Mouse (Mus musculus): ENCODE results near the gene Cdk2ap2.

Gene Cdk2ap2

GRCm38 (mm10) chr19:4135229-4135962 is 38.4 kb downstream of the Cdk2ap2 start:
- in situ Hi-C loops (cut with MboI, MseI) = loop anchor here (5.0 kb wide), 1 partner anchor 78 kb away; the partner anchor contains the start of gene Gstp3

GRCm38 (mm10) chr19:4135963-4136345 is 39.0 kb downstream of the Cdk2ap2 start:
- in situ Hi-C loops (cut with MboI, MseI) = loop anchor here (5.0 kb wide), 1 partner anchor 79 kb away; the partner anchor contains the start of gene Gstp3

- in situ Hi-C loops (cut with MboI, MseI) = loop anchor here (5.0 kb wide), 1 partner anchor 79 kb away; the partner anchor contains the start of gene Gstp3
These were observed 39.5 kb downstream of the Cdk2ap2 start for GRCm38 (mm10) chr19:4136463-4136862.

DNA sequence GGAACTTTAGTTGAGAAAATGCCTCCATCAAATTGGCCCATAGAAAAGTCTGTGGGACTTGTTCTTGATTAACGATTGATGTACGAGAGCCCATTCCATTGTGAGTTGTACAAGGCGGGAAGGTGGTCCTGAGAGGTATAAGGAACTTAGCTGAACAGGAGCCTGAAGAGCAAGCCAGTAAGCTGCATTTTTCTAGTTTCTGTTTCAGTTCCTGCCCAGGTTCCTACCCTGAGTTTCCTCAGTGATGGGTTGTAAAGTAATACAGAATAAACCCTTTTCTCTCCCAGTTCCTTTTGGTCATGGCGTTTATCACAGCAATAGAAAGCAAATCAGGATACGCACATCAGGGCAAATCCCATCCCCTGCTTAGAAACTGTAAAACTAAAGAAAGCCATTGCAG is 40.9 kb downstream of the Cdk2ap2 start:
- in situ Hi-C loops (cut with MboI, MseI) = loop anchor here (5.0 kb wide), 1 partner anchor 81 kb away; the partner anchor contains the start of gene Gstp3

DNA sequence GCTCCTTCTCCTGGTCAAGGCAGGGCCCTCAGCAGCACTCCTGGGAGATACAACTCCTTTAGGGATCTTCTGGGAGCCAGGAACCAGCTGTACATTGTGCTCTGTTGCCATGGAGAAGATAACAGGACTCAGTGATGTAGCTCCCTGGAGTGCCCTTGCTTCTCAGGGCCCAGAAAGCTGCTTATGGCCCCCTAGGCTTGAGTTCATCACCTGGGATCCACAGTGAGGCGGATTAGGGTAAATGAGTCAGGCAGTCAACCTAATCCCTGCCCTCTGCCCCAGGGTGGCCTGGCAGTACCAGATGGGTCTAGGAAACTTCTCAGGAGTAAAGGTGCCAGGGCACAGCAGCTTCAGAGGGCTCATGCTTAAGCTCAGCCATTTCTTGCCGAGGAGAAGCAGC is 42.5 kb downstream of the Cdk2ap2 start, which contains the start of gene Gpr152:
TSS of gene Gpr152 (plus strand) at position 342 of the 400 bp plus-strand sequence.
- in situ Hi-C loops (cut with MboI, MseI) = loop anchor here (5.0 kb wide), 1 partner anchor 82 kb away; the partner anchor contains the start of gene Gstp3

DNA sequence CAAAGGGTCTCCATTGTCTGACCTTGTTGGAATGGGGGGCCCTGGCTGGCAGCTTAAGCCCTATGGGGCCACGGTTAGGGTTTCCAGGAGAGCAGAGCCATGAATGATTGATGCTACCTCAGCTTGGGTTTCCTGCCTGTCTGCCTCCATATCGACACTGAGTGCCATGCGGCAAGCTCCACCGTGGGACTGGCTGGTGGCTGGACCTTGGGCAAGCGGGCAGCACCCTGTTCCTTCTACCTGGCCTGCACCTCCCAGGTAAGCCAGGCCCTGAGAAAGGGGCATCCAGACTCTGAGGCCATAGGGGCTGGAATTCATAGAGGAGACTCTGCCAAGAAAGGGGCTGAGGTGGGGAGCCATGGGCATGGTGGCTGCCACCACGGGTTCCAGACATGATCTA is 43.2 kb downstream of the Cdk2ap2 start:
- in situ Hi-C loops (cut with MboI, MseI) = loop anchor here (5.0 kb wide), 1 partner anchor 43 kb away; the partner anchor contains the start of genes Cdk2ap2 and Pitpnm1

- in situ Hi-C loops (cut with MboI, MseI) = loop anchor here (5.0 kb wide), 1 partner anchor 45 kb away; the partner anchor contains the start of genes Cdk2ap2 and Pitpnm1
These were observed 45.6 kb downstream of the Cdk2ap2 start for GRCm38 (mm10) chr19:4142416-4143173.

- in situ Hi-C loops (cut with MboI, MseI) = loop anchor here (5.0 kb wide), 1 partner anchor 47 kb away; the partner anchor contains the start of genes Cdk2ap2 and Pitpnm1
These were observed 46.8 kb downstream of the Cdk2ap2 start, which contains the start of gene Cabp4 for GRCm38 (mm10) chr19:4143759-4144268. TSS of gene Cabp4 (minus strand) at chr19:4144033.

- in situ Hi-C loops (cut with MboI, MseI) = loop anchor here (5.0 kb wide), 1 partner anchor 48 kb away; the partner anchor contains the start of genes Cdk2ap2 and Pitpnm1
These were observed 47.8 kb downstream of the Cdk2ap2 start for GRCm38 (mm10) chr19:4144550-4145498.

DNA sequence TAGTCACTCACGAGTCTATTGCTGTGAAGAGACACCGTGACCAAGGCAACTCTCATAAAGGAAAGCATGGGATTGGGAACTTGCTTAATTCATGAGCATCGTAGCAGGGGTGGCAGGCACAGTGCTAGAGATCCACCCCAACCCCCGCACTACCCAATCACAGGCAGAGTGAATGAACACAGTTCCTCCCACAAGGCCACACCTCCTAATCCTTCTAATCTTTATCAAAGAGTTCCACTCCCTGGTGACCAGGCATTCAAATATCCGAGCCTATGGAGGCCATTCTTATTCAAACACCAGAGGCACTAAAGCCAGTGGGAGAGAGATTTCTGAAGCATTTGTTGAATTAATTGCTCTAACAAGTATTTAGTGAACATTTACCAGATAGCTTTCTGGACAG is 49.0 kb downstream of the Cdk2ap2 start:
- in situ Hi-C loops (cut with MboI, MseI) = no loop called here

DNA sequence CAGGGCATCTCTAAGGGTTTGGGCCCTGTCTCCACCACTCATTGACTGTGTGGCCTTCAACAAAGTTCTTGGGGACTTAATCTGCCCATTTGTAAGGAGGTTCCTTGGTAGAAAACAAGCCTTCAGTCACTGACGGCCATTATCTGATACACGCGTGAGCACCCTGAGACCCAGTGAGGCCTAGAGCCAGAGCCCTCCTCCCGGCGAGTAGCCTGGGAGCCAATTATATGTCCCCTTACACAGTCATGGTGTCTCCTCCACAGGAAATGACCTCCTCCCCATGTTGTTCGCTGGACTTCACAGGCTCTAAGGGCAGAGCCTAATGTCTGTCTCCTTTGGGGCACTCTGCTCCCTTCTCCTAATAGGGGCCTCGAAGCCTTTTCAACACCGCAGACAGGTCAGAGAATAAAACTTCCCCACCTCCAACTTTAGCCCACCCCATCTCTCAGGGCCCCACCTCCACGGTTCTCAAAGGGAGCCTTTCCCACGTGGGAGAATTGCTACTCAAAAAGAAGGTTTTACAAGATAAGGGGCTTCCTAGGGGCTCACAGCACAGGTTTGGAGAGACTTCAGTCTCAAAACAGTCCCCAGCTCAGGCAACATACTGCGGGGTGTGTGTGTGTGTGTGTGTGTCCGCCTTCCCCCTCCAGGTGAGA is 49.5 kb downstream of the Cdk2ap2 start:
- in situ Hi-C loops (cut with MboI, MseI) = no loop called here

GRCm38 (mm10) chr19:4147022-4147405 is 50.0 kb downstream of the Cdk2ap2 start:
- in situ Hi-C loops (cut with MboI, MseI) = no loop called here

DNA sequence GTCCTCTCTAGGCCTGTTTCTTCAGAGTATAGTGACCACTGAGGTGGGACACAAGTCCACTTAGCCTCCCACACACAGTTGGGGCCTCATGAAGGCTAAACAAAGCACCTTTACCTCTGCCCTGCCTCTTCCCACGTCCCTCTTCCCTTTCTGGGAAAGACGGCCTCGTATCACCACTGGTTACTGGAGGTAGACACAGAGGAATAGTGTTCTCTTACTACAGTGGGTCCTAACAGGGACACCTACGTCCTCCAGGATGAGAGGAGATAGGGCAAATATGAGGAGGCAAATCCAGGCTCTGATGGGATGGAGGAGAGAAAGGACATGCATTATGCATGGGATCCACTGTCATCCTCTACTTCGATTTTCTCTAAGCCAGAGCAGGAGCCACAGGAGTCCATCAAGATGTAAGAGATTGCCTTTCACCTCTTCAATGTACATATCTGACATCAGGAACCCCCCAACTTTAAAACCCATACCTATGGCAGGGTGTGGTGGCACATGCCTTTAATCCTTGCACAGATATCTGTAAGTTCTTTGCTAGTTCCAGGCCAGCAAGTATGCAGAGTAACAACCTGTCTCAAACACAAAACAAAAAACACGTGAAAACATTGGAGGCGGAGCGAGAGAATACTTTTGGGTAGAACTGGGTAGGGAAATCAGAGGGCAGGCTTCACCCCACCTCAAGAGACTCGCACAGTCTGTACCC is 51.0 kb downstream of the Cdk2ap2 start:
- in situ Hi-C loops (cut with MboI, MseI) = no loop called here

DNA sequence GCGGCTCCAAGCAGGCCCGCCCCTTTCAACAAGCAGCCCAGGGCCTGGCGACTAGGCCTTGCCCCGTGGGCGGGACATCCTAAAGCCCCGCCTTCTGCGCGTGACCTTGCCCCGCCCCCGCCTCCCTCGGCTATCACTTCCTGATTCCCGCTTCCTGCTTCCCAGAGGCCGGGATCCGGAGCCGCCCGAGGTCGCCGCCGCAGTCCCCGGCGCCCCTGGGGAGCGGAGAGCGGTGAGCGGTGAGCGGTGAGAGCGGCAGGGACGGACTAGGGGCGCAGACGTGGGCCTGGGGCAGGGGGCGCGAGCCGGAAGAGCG is 51.5 kb downstream of the Cdk2ap2 start, which contains the start of gene Coro1b:
TSS of gene Coro1b (plus strand) at position 129 of the 316 bp plus-strand sequence.
- in situ Hi-C loops (cut with MboI, MseI) = no loop called here

Measured in T-helper 2 cell (primary cell).